Mouse (Mus musculus) ES-E14 (cell line): ENCODE measurements around the gene Prol1.
"Not testable (repeated sequence)": the region's sequence is repeated elsewhere in the genome, so short reads cannot be mapped to it uniquely, and the experiment has no call there.

Experiments
- MAFK ChIP-seq: IDR thresholded peaks from 2 replicates; pipeline ENCODE4 v1.6.1; 2014; ENCODE audit warnings: mild to moderate bottlenecking, low read depth, low read length, inconsistent platforms; ENCODE audit not compliant: insufficient read depth
- ZC3H11A ChIP-seq: IDR thresholded peaks from 2 replicates; pipeline ENCODE4 v1.6.1; 2012; ENCODE audit warnings: low read depth, mild to moderate bottlenecking, inconsistent platforms, low read length, borderline replicate concordance
- ZNF384 ChIP-seq: IDR thresholded peaks from 2 replicates; pipeline ENCODE4 v1.6.1; 2012; ENCODE audit warnings: low read depth, low read length, inconsistent platforms

- not testable (repeated sequence) for TF ChIP-seq ZC3H11A, ZNF384, MAFK
Measured at GRCm38 (mm10) chr5:88311307-88311706, 5.8 kb upstream of the Prol1 start.
